Mouse (Mus musculus) naive thymus-derived CD4-positive, alpha-beta T cell, adult 2 months (primary cell): ENCODE measurements around the gene Gm20772.
"Not testable (repeated sequence)": the region's sequence is repeated elsewhere in the genome, so short reads cannot be mapped to it uniquely, and the experiment has no call there.

Experiments
- DNase-seq: peaks from one replicate; pipeline ENCODE4 v3.0.0-alpha.2; 2011; ENCODE audit warnings: low read depth

Gene Gm20772

GRCm38 (mm10) chrY:17874441-17874840 is at the start of gene Gm20772, which contains the start of gene Gm20831:
TSS of gene Gm20772 (plus strand) at chrY:17874741.
TSS of gene Gm20831 (plus strand) at chrY:17874741.
- not testable (repeated sequence) for DNase-seq

GRCm38 (mm10) chrY:17846166-17846565 is 28.4 kb upstream of the Gm20772 start, which contains the start of gene Gm21904:
TSS of gene Gm21904 (minus strand) at chrY:17846266.
- not testable (repeated sequence) for DNase-seq
